Mouse (Mus musculus): ENCODE data around the gene Tmem141.
A peak's percentile ranks its signal among the peaks of the same experiment; 100 is the strongest.

The Tmem141 gene

GRCm38 (mm10) chr2:25576965-25577891, 44.6 kb downstream of the Tmem141 start:
- DNase-seq: peak; percentile 59

DNA sequence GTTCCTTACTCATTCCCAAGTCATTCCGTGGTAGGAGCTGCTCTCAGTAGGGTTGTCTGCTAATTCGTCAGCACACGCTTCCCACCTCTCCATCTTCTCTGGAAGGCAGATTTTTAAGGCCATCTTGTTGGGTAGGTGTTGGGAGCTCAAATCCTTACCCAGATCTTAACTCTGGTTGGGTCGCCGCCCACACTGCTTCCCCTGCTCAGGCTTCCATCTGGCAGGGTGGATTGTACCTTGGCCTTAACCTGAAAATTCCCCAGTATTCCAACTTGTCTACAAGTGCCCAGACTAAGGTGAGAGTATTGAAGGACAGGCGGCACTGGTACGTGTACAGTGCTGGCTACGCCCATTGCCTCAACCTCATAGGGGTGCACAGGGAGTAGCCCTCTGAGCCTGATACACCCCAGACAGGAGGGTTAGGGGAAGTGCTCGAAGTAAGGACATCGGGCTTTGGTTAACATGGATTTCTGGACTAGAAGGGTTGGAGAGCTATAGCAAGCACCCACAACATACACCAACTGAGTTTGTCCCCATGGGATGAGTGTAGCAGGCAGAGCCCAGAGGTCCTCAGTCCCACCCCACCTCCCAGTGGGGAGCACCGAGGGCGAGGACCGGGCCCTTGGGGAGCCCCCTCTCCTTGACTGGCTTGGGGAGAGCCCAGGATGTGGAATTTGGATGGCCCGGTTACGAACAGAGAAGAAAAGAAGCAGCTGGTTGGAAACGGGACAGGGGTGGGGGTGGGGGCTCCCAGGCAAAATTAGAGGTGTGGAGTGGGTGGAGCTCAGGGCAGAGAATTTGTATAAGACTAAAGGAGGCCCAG, 45.6 kb downstream of the Tmem141 start:
- DNase-seq: peak; percentile 33

GRCm38 (mm10) chr2:25575432-25576027, 46.3 kb downstream of the Tmem141 start:
- DNase-seq: peak; percentile 66

- peak; percentile 94 for DNase-seq
Measured at GRCm38 (mm10) chr2:25574579-25575431, 47.0 kb downstream of the Tmem141 start, which contains the start of the genes Mamdc4 and Phpt1. Gene Mamdc4, minus strand, starts transcription at chr2:25574845. Gene Phpt1, minus strand, starts transcription at chr2:25575224.

- DNase-seq: peak; percentile 47
Measured at GRCm38 (mm10) chr2:25574136-25574535, 47.7 kb downstream of the Tmem141 start.

- DNase-seq: peak; percentile 21
Measured at GRCm38 (mm10) chr2:25573068-25573467, 48.7 kb downstream of the Tmem141 start.

DNA sequence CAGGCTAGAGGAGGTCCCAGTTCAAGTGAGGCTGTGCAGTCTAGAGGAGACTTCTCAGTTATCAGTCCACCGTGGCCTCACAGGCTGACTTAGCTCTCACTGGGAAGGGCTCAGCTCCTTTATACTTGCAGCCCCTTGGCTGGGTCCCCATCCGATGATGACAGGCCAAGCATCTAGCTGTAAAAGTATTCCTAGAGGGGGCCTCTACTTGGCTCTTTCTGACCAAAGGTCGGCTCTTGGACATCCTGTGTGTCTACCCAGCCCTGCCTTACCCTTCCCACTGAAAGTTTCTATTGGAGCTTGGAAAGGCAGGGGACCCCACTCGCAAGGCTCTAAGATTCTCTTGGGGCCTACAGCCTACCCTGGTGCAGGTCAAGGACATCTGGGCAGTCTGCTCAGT, 50.6 kb downstream of the Tmem141 start:
- no peak for DNase-seq
